Mouse (Mus musculus): ENCODE measurements around the gene Csnk2a1. TPM values are rescaled to one million over a fixed set of nuclear protein-coding genes. Genes with fewer than 3 reads are reported as not detected.

Csnk2a1 gene
- polyA plus RNA-seq, 1 experiment from 2014 or later: 52.5 TPM

GRCm38 (mm10) chr2:152323971-152324370 is 97.3 kb downstream of the Csnk2a1 start:
- Histone ChIP-seq H3K36me3 (peaks cover 99% of the 10 kb centered on the region), H3K4me2 (no peak overlapping the region), H3K4me1 (no peaks in the 10 kb centered on the region), H3K9ac (no peak overlapping the region), H3K27me3 (replicated peaks) (no peaks in the 10 kb centered on the region), H3K4me3 (no peak overlapping the region), H3K27ac (replicated peaks) (no peak overlapping the region), H3K9me3 (no peaks in the 10 kb centered on the region)
- WGBS: 92% methylated on average over 14 of the region's 14 CpGs
- ATAC-seq (ENCODE audit: extremely low read depth, insufficient number of reproducible peaks, low FRiP score, low TSS enrichment): no peak

GRCm38 (mm10) chr2:152324842-152325241 is 98.2 kb downstream of the Csnk2a1 start:
- H3K9ac ChIP-seq: no peak overlapping the region
- 78% methylated on average over 3 of the region's 3 CpGs for WGBS
- H3K27ac ChIP-seq (replicated peaks): no peak overlapping the region
- no peak overlapping the region for H3K4me3 ChIP-seq
- no peak for ATAC-seq (ENCODE audit: extremely low read depth, insufficient number of reproducible peaks, low FRiP score, low TSS enrichment)
- H3K4me1 ChIP-seq: no peaks in the 10 kb centered on the region
- H3K9me3 ChIP-seq: no peaks in the 10 kb centered on the region
- peaks cover 97% of the 10 kb centered on the region for H3K36me3 ChIP-seq
- no peak overlapping the region for H3K4me2 ChIP-seq
- no peaks in the 10 kb centered on the region for H3K27me3 ChIP-seq (replicated peaks)

GRCm38 (mm10) chr2:152326157-152326556 is 99.5 kb downstream of the Csnk2a1 start:
- ATAC-seq (ENCODE audit: extremely low read depth, insufficient number of reproducible peaks, low FRiP score, low TSS enrichment): no peak
- Histone ChIP-seq H3K4me1 (peaks cover 12% of the 10 kb centered on the region), H3K27ac (replicated peaks) (no peak overlapping the region), H3K9me3 (no peaks in the 10 kb centered on the region), H3K4me3 (no peak overlapping the region), H3K27me3 (replicated peaks) (no peaks in the 10 kb centered on the region), H3K9ac (no peak overlapping the region), H3K36me3 (peaks cover 89% of the 10 kb centered on the region), H3K4me2 (no peak overlapping the region)
- 71% methylated on average over 13 of the region's 13 CpGs for WGBS

- no peak overlapping the region for H3K9ac ChIP-seq
- no peak overlapping the region for H3K4me3 ChIP-seq
- H3K9me3 ChIP-seq: no peaks in the 10 kb centered on the region
- ATAC-seq (ENCODE audit: extremely low read depth, insufficient number of reproducible peaks, low FRiP score, low TSS enrichment): no peak
- H3K4me1 ChIP-seq: peaks cover 17% of the 10 kb centered on the region
- no peak overlapping the region for H3K27ac ChIP-seq (replicated peaks)
- WGBS: 85% methylated on average over 8 of the region's 8 CpGs
- peaks cover 84% of the 10 kb centered on the region for H3K36me3 ChIP-seq
- no peaks in the 10 kb centered on the region for H3K27me3 ChIP-seq (replicated peaks)
- no peak overlapping the region for H3K4me2 ChIP-seq
Measured at GRCm38 (mm10) chr2:152326654-152327053, 100.0 kb downstream of the Csnk2a1 start.

- ATAC-seq (ENCODE audit: extremely low read depth, insufficient number of reproducible peaks, low FRiP score, low TSS enrichment): no peak
- no peak overlapping the region for H3K27ac ChIP-seq (replicated peaks)
- peaks cover 70% of the 10 kb centered on the region for H3K36me3 ChIP-seq
Measured at GRCm38 (mm10) chr2:152327980-152328379, 101.3 kb downstream of the Csnk2a1 start.

GRCm38 (mm10) chr2:152330858-152331423 is 104.3 kb downstream of the Csnk2a1 start:
- Histone ChIP-seq H3K4me1 (peaks cover 23% of the 10 kb centered on the region), H3K27ac (replicated peaks) (peak overlapping the region; percentile 96; the same call in 1 of the 2 replicates), H3K4me3 (peak overlapping the region; percentile 86), H3K9ac (peak overlapping the region; percentile 92), H3K9me3 (no peaks in the 10 kb centered on the region), H3K4me2 (peak overlapping the region; percentile 83), H3K36me3 (peaks cover 41% of the 10 kb centered on the region), H3K27me3 (replicated peaks) (no peaks in the 10 kb centered on the region)
- 40% methylated on average over 7 of the region's 7 CpGs for whole genome bisulfite sequencing
- ATAC-seq (ENCODE audit: extremely low read depth, insufficient number of reproducible peaks, low FRiP score, low TSS enrichment): no peak

More at GRCm38 (mm10) chr2:152327980-152328379, 101.3 kb downstream of the Csnk2a1 start:
- Histone ChIP-seq H3K4me1 (peaks cover 18% of the 10 kb centered on the region), H3K9ac (no peak overlapping the region), H3K4me2 (no peak overlapping the region), H3K27me3 (replicated peaks) (no peaks in the 10 kb centered on the region), H3K4me3 (no peak overlapping the region), H3K9me3 (no peaks in the 10 kb centered on the region)
- WGBS: 73% methylated on average over 5 of the region's 5 CpGs

Other genes starting within 250 kb of the Csnk2a1 start
- gene Fam110a, start 246.6 kb upstream of the Csnk2a1 start, polyA plus RNA-seq (2015; fragmentation: Nextera tagmentation; extraction: Ambion mirVana): 9.3 and 10.2 TPM in 2 replicates
- gene Slc52a3, start 230.3 kb upstream of the Csnk2a1 start, polyA plus RNA-seq (2015; fragmentation: Nextera tagmentation; extraction: Ambion mirVana): 0.17 and 0.25 TPM in 2 replicates
- gene Scrt2, start 145.3 kb upstream of the Csnk2a1 start, polyA plus RNA-seq (2015; fragmentation: Nextera tagmentation; extraction: Ambion mirVana): 0.04 TPM in 1 of 2 replicates, not detected in the other
- 7.4 and 7.7 TPM in 2 replicates for gene Srxn1, start 121.3 kb upstream of the Csnk2a1 start, polyA plus RNA-seq (2015; fragmentation: Nextera tagmentation; extraction: Ambion mirVana)
- 9.2 and 9.4 TPM in 2 replicates for gene Tcf15, start 83.3 kb upstream of the Csnk2a1 start, polyA plus RNA-seq (2015; fragmentation: Nextera tagmentation; extraction: Ambion mirVana)
- 29.1 and 30.4 TPM in 2 replicates for gene Tbc1d20, start 67.0 kb downstream of the Csnk2a1 start, polyA plus RNA-seq (2015; fragmentation: Nextera tagmentation; extraction: Ambion mirVana)
- gene Rbck1, start 105.8 kb downstream of the Csnk2a1 start, polyA plus RNA-seq (2015; fragmentation: Nextera tagmentation; extraction: Ambion mirVana): 60.7 and 66.3 TPM in 2 replicates
- gene Trib3, start 117.2 kb downstream of the Csnk2a1 start, polyA plus RNA-seq (2015; fragmentation: Nextera tagmentation; extraction: Ambion mirVana): 4.5 and 6.5 TPM in 2 replicates
- 2.5 and 3.7 TPM in 2 replicates for gene Nrsn2, start 149.8 kb downstream of the Csnk2a1 start, polyA plus RNA-seq (2015; fragmentation: Nextera tagmentation; extraction: Ambion mirVana)
- 8.0 and 8.2 TPM in 2 replicates for gene Sox12, start 171.2 kb downstream of the Csnk2a1 start, polyA plus RNA-seq (2015; fragmentation: Nextera tagmentation; extraction: Ambion mirVana)
- gene Zcchc3, start 188.2 kb downstream of the Csnk2a1 start, polyA plus RNA-seq (2015; fragmentation: Nextera tagmentation; extraction: Ambion mirVana): 35.1 and 35.9 TPM in 2 replicates
- 1.8 and 2.2 TPM in 2 replicates for gene 6820408C15Rik, start 188.7 kb downstream of the Csnk2a1 start, polyA plus RNA-seq (2015; fragmentation: Nextera tagmentation; extraction: Ambion mirVana)
- not detected in 2 replicates for gene Defb23, start 237.8 kb downstream of the Csnk2a1 start, polyA plus RNA-seq (2015; fragmentation: Nextera tagmentation; extraction: Ambion mirVana)